Mouse (Mus musculus) kidney, postnatal 10 days (tissue): ENCODE measurements around the gene Trmo.
A peak's percentile ranks its signal among the peaks of the same experiment; 100 is the strongest.

ENCODE experiments used
- DNase-seq: peaks from one replicate; pipeline ENCODE4 v3.0.0; 2021; ENCODE audit warnings: mixed read lengths

Trmo gene

DNA sequence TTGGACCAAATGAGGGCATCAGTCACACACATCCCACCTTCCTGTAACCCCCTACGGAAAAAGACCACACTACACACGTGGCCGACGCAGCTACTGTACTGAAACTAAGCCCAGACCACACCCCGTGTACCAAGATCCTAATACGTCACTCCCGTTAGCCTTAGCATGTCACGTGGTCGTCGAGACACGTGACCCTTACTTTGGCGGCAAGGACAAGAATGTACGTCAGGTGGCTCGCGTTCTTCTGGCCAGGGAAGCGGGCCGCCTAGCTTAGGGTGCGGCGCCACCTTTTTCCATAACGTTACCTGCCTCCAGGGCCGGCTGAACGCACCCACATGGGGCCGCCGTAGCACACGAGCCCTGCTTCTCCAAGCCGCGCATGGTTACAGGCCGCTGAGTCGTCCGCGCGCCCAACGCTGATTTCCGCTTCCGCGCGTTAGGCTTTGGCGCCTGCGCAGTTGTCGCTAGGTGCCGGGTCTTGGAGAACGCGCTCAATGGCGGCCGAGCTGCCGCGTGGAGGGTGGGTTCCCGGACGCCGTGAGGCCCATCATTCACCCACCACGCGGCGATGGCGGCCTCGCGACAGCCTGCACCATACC lies at the start of gene Trmo:
Gene Trmo, minus strand, starts transcription at position 425 of the 599 bp plus-strand sequence.
- DNase-seq = peak; percentile 97

DNA sequence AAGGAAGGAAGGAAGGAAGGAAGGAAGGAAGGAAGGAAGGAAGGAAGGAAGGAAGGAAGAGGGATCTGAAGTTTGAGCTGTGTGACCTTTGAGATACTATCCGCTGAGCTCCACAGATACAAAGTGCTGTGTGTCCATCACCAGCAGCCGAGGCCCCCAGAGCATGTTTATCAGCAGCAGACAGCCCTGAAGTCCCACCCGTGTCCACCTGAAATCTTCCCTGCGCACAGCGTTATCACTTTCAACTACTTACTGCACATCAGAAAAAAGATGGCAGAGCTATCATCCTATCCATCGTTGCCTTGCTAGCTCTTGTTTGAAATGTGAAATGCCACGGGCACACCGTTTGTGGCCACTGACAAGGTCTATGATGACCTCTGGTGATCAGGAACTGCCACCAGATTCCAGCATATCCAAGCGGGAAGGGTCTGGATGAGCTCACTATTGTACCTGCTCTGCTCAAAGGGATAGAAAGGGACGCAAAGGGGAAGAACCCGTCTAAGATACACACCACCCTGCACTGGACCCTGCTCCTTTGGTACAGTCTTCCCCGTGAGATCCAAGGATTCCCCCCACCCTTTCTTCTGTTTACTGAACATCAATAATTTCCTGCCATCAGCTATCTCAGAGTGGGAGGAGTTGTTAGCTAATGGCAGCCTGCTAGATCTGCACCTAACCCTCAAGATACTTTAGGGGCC lies 43.3 kb upstream of the Trmo start:
- no peak for DNase-seq

GRCm38 (mm10) chr4:46428903-46429499 lies 39.8 kb upstream of the Trmo start:
- DNase-seq = no peak

- DNase-seq = no peak
Measured at GRCm38 (mm10) chr4:46422625-46423024, 33.4 kb upstream of the Trmo start.

- no peak for DNase-seq
Measured at GRCm38 (mm10) chr4:46418851-46419250, 29.6 kb upstream of the Trmo start.

- peak; percentile 40 for DNase-seq
Measured at GRCm38 (mm10) chr4:46417491-46417890, 28.3 kb upstream of the Trmo start.

DNA sequence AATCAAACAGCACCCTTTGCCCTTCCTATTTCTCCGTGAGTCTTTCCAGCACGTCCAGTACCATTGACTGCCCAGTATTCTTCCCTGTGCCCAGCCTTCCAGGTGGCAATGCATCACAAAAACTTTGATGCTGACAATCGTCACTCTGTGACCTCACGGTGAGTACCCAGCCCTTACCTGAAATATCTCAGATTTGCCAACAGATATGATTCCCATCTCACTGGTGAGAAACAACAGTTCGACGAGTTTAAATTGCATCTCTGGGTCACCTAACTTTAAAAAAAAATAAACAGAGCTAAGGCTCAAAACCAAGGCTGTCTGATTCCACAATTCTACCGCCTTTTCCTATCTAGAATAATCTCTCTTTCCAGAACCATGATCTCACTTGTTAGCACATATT lies 24.2 kb upstream of the Trmo start, which contains the start of gene Hemgn:
Gene Hemgn, minus strand, starts transcription at position 101 of the 400 bp plus-strand sequence.
- no peak for DNase-seq

- DNase-seq = no peak
Measured at GRCm38 (mm10) chr4:46412113-46412512, 22.9 kb upstream of the Trmo start.

DNA sequence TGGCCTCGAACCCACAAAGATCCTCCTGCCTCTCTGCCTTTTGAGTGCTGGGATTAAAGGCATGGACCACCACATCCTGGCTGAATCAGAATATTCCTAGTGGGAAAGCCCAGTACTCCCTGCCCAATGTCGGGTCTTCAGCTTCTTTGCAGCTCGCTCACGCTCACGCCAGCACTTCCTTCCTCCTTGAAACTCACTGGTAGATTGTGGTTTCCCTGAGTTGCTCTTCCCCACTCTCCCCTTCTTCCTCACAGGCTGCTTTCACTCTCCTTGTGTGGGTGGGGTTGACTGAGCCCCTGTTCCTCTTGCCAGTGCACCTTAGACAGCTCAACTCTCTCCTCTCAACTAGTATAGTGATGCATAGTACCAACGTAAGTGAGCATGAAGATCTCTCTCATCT lies 22.3 kb upstream of the Trmo start:
- no peak for DNase-seq

GRCm38 (mm10) chr4:46410677-46411076 lies 21.4 kb upstream of the Trmo start:
- no peak for DNase-seq

- no peak for DNase-seq
Measured at GRCm38 (mm10) chr4:46406966-46407703, 17.9 kb upstream of the Trmo start.

DNA sequence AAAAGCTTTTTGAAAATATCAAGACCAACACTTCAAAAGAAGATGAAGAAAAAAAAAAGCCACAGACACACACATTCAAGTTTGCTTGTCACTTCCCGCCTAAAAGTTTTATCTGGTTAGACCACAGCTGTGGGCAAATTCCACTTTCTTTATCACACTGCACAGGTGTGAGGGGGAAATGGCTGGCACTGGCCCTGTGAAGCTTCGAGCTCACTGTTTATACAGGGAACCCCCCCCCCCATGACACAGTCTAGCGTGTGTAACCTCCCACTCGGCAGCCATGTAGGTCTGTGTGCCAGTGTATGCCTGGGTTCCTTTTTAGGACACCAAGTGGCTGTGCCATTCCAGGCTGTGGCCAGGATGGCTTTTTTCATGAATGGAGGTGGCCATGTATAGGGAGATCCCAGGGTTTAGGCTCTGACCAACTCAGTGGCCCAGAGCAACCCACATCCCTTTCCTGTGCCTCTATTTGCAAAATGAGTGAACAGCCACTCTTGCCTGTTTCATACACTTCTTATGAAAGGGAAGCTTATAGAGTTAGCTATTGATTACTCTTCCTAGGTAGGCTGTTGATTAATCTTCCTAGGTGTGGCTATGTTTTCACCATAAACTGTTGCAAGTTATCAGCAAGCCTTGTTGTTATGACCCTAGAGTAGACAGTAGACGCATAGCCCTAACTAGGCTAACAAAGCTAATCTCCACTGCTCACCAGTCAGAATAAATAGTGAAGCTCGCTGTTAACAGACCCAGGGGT lies 15.0 kb upstream of the Trmo start:
- no peak for DNase-seq

GRCm38 (mm10) chr4:46398839-46399238 lies 9.6 kb upstream of the Trmo start:
- DNase-seq = no peak

DNA sequence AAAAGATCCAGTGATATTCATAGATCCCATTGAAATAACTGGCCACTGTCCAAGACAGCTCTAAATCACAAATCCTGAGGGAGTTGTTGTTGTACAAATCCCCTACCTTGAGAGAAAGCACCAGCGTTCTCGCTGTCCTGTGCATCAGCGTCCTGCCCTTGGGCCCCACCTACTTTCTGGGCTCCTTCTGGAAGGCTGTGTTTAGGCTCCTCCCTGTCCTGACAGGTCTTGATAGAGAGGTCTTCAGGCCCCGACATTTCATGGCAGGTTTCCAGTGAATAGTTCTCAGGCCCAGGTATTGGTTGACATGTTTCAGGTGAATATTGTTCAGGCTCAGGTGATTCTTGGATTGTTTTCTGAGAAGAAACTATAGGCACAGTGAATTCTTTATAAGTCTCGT lies 6.5 kb upstream of the Trmo start:
- no peak for DNase-seq

- DNase-seq = no peak
Measured at GRCm38 (mm10) chr4:46394388-46394787, 5.2 kb upstream of the Trmo start.

GRCm38 (mm10) chr4:46390390-46390970 lies 1.2 kb upstream of the Trmo start:
- peak; percentile 86 for DNase-seq

- peak; percentile 51 for DNase-seq
Measured at GRCm38 (mm10) chr4:46389612-46390341, 540 bp upstream of the Trmo start.

- DNase-seq = no peak
Measured at GRCm38 (mm10) chr4:46388556-46388955, 681 bp downstream of the Trmo start.

DNA sequence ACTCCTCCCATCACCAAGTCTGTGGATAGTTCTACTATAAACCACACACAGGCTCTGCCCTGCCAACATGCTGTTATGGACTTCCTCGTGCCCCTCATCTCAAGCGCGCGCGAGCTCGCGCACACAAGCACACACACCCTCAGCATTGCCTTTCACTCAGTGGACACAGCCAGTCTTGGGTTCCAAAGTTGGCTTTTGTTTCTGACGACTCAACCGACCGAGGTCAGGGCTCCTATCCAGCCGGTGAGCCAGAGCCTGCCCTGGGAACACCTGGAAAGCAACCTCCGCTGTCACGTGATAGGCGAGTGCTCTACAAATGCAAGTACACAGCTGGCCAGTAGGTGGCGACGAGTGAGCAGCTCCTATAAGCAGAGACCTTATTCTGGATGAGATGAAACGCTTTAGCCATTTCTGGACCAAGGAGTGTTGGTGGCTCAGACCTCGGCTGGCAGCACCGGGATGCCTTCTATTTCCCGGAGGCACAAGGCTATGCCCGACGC lies 14.3 kb downstream of the Trmo start:
- peak; percentile 91 for DNase-seq

DNA sequence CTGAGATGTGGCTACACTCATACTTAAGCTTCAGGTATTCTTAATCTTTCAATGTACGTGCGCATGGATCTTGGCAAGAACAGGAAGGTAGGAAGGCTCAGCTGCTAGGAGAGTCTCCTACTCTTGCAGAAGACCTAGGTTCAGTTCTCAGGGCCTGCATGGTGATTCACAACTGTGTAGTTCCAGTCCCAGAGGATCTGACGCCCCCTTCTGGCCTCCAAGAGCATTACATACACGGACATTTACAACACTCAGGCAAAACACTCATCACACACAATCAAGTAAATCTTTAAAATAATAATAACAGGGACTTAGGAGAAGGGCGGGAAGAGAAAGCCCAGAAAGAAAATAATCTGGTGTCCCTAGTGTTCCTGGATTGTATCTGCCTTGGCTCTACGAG lies 14.8 kb downstream of the Trmo start:
- peak; percentile 34 for DNase-seq

- peak; percentile 81 for DNase-seq
Measured at GRCm38 (mm10) chr4:46371030-46371429, 18.2 kb downstream of the Trmo start.
